Mouse (Mus musculus): ENCODE results near the gene Gse1. TPM values are rescaled to one million over a fixed set of nuclear protein-coding genes. Genes with fewer than 3 reads are reported as not detected.

Gse1 gene
- total RNA-seq, 1 experiment = 21.4 TPM

- no peak overlapping the region for H3K27ac ChIP-seq (ENCODE audit: insufficient read depth, low read depth, low read length, poor library complexity, severe bottlenecking)
- H3K9me3 ChIP-seq (ENCODE audit: control insufficient read depth, insufficient read depth, low read depth, low read length) = no peaks in the 10 kb centered on the region
- DNase-seq (ENCODE audit: low read depth, low spot score) = no peak
- TF ChIP-seq ZNF384 (IDR thresholded peaks at IDR 0.05; ENCODE audit: low read depth, low read length) (no peak), CHD2 (IDR thresholded peaks at IDR 0.05; ENCODE audit: low read depth, low read length) (no peak), MAFK (IDR thresholded peaks at IDR 0.05; ENCODE audit: insufficient read depth, low read depth, low read length) (no peak), HCFC1 (IDR thresholded peaks at IDR 0.05; ENCODE audit: borderline replicate concordance, insufficient read depth, low read length) (no peak), ZC3H11A (IDR thresholded peaks at IDR 0.05; ENCODE audit: borderline replicate concordance, low read depth, low read length) (no peak)
- H3K4me3 ChIP-seq (ENCODE audit: insufficient read depth in 1 of 2, low read depth in 1 of 2, low read length in 2 of 2, poor library complexity in 1 of 2, severe bottlenecking in 1 of 2) = no peak overlapping the region
- H3K9ac ChIP-seq (ENCODE audit: insufficient read depth, low read depth, low read length, poor library complexity, severe bottlenecking) = no peak overlapping the region
- peaks cover 6% of the 10 kb centered on the region; the same call in 1 of the 2 replicates for H3K36me3 ChIP-seq (ENCODE audit: control insufficient read depth, insufficient read depth, low read length, poor library complexity, severe bottlenecking)
- H3K4me1 ChIP-seq (ENCODE audit: control insufficient read depth in 2 of 2, insufficient read depth in 2 of 2, low read length in 2 of 2, poor library complexity in 1 of 2) = peaks cover 7 to 64% of the 10 kb centered on the region in 2 experiments
- in situ Hi-C loops (cut with MboI; ENCODE audit: low sequenced_read_pairs in 2 of 2, unreplicated experiment in 2 of 2) = no loop called here
Measured at GRCm38 (mm10) chr8:120547562-120547961, 319.3 kb downstream of the Gse1 start.

GRCm38 (mm10) chr8:120548313-120548761 is 320.1 kb downstream of the Gse1 start:
- H3K9ac ChIP-seq (ENCODE audit: insufficient read depth, low read depth, low read length, poor library complexity, severe bottlenecking) = no peak overlapping the region
- TF ChIP-seq CHD2 (IDR thresholded peaks at IDR 0.05; ENCODE audit: low read depth, low read length) (no peak), ZNF384 (IDR thresholded peaks at IDR 0.05; ENCODE audit: low read depth, low read length) (no peak), HCFC1 (IDR thresholded peaks at IDR 0.05; ENCODE audit: borderline replicate concordance, insufficient read depth, low read length) (no peak), ZC3H11A (IDR thresholded peaks at IDR 0.05; ENCODE audit: borderline replicate concordance, low read depth, low read length) (no peak), MAFK (IDR thresholded peaks at IDR 0.05; ENCODE audit: insufficient read depth, low read depth, low read length) (no peak)
- H3K27ac ChIP-seq (ENCODE audit: insufficient read depth, low read depth, low read length, poor library complexity, severe bottlenecking) = no peak overlapping the region
- H3K36me3 ChIP-seq (ENCODE audit: control insufficient read depth, insufficient read depth, low read length, poor library complexity, severe bottlenecking) = peaks cover 7% of the 10 kb centered on the region; the same call in 1 of the 2 replicates
- peak overlapping the region in 1 of 2 experiments; percentile 1; a peak in 1 of 4 replicates for H3K4me3 ChIP-seq (ENCODE audit: insufficient read depth in 1 of 2, low read depth in 1 of 2, low read length in 2 of 2, poor library complexity in 1 of 2, severe bottlenecking in 1 of 2)
- no peak for DNase-seq (ENCODE audit: low read depth, low spot score)
- in situ Hi-C loops (cut with MboI; ENCODE audit: low sequenced_read_pairs in 2 of 2, unreplicated experiment in 2 of 2) = no loop called here
- peaks cover 7 to 57% of the 10 kb centered on the region in 2 experiments for H3K4me1 ChIP-seq (ENCODE audit: control insufficient read depth in 2 of 2, insufficient read depth in 2 of 2, low read length in 2 of 2, poor library complexity in 1 of 2)
- no peaks in the 10 kb centered on the region for H3K9me3 ChIP-seq (ENCODE audit: control insufficient read depth, insufficient read depth, low read depth, low read length)

GRCm38 (mm10) chr8:120549321-120549921 is 321.2 kb downstream of the Gse1 start:
- Histone ChIP-seq H3K4me3 (ENCODE audit: insufficient read depth in 1 of 2, low read depth in 1 of 2, low read length in 2 of 2, poor library complexity in 1 of 2, severe bottlenecking in 1 of 2) (peak overlapping the region in 1 of 2 experiments; percentile 49; a peak in 2 of 4 replicates), H3K9me3 (ENCODE audit: control insufficient read depth, insufficient read depth, low read depth, low read length) (no peaks in the 10 kb centered on the region), H3K9ac (ENCODE audit: insufficient read depth, low read depth, low read length, poor library complexity, severe bottlenecking) (peak overlapping the region; percentile 18; the same call in 1 of the 2 replicates), H3K27ac (ENCODE audit: insufficient read depth, low read depth, low read length, poor library complexity, severe bottlenecking) (no peak overlapping the region), H3K36me3 (ENCODE audit: control insufficient read depth, insufficient read depth, low read length, poor library complexity, severe bottlenecking) (peaks cover 18% of the 10 kb centered on the region), H3K4me1 (ENCODE audit: control insufficient read depth in 2 of 2, insufficient read depth in 2 of 2, low read length in 2 of 2, poor library complexity in 1 of 2) (peaks cover 7 to 56% of the 10 kb centered on the region in 2 experiments)
- in situ Hi-C loops (cut with MboI; ENCODE audit: low sequenced_read_pairs in 2 of 2, unreplicated experiment in 2 of 2) = no loop called here
- DNase-seq (ENCODE audit: low read depth, low spot score) = no peak
- TF ChIP-seq ZNF384 (IDR thresholded peaks at IDR 0.05; ENCODE audit: low read depth, low read length) (no peak), ZC3H11A (IDR thresholded peaks at IDR 0.05; ENCODE audit: borderline replicate concordance, low read depth, low read length) (no peak), HCFC1 (IDR thresholded peaks at IDR 0.05; ENCODE audit: borderline replicate concordance, insufficient read depth, low read length) (no peak), MAFK (IDR thresholded peaks at IDR 0.05; ENCODE audit: insufficient read depth, low read depth, low read length) (no peak)

- in situ Hi-C loops (cut with MboI; ENCODE audit: low sequenced_read_pairs in 2 of 2, unreplicated experiment in 2 of 2) = no loop called here
- Histone ChIP-seq H3K27ac (ENCODE audit: insufficient read depth, low read depth, low read length, poor library complexity, severe bottlenecking) (no peak overlapping the region), H3K9me3 (ENCODE audit: control insufficient read depth, insufficient read depth, low read depth, low read length) (no peaks in the 10 kb centered on the region), H3K4me3 (ENCODE audit: insufficient read depth in 1 of 2, low read depth in 1 of 2, low read length in 2 of 2, poor library complexity in 1 of 2, severe bottlenecking in 1 of 2) (no peak overlapping the region; a peak in 1 of 4 replicates), H3K4me1 (ENCODE audit: control insufficient read depth in 2 of 2, insufficient read depth in 2 of 2, low read length in 2 of 2, poor library complexity in 1 of 2) (peaks cover 7 to 59% of the 10 kb centered on the region in 2 experiments), H3K9ac (ENCODE audit: insufficient read depth, low read depth, low read length, poor library complexity, severe bottlenecking) (no peak overlapping the region), H3K36me3 (ENCODE audit: control insufficient read depth, insufficient read depth, low read length, poor library complexity, severe bottlenecking) (peaks cover 23% of the 10 kb centered on the region)
- DNase-seq (ENCODE audit: low read depth, low spot score) = no peak
- TF ChIP-seq ZNF384 (IDR thresholded peaks at IDR 0.05; ENCODE audit: low read depth, low read length) (no peak), CHD2 (IDR thresholded peaks at IDR 0.05; ENCODE audit: low read depth, low read length) (no peak), ZC3H11A (IDR thresholded peaks at IDR 0.05; ENCODE audit: borderline replicate concordance, low read depth, low read length) (no peak), MAFK (IDR thresholded peaks at IDR 0.05; ENCODE audit: insufficient read depth, low read depth, low read length) (no peak), HCFC1 (IDR thresholded peaks at IDR 0.05; ENCODE audit: borderline replicate concordance, insufficient read depth, low read length) (no peak)
Measured at GRCm38 (mm10) chr8:120549922-120550321, 321.7 kb downstream of the Gse1 start.
